Mouse (Mus musculus) thymus, adult 2 months (tissue): ENCODE results near the gene Tbl2.

Experiments
- CTCF ChIP-seq: fragments of 200-500 bp; IDR thresholded peaks from 2 replicates; pipeline ENCODE4 v1.5.1; 2012; ENCODE audit warnings: mild to moderate bottlenecking, control low read depth, low read length, moderate library complexity, borderline replicate concordance; ENCODE audit not compliant: control insufficient read depth, poor library complexity, insufficient read depth; ENCODE audit errors: extremely low read depth
- POLR2A ChIP-seq: fragments of 200-500 bp; IDR thresholded peaks from 2 replicates; pipeline ENCODE4 v1.6.1; 2012; ENCODE audit warnings: mild to moderate bottlenecking, low read length, control low read depth, moderate library complexity; ENCODE audit not compliant: control insufficient read depth, poor library complexity, insufficient read depth; ENCODE audit errors: extremely low read depth

DNA sequence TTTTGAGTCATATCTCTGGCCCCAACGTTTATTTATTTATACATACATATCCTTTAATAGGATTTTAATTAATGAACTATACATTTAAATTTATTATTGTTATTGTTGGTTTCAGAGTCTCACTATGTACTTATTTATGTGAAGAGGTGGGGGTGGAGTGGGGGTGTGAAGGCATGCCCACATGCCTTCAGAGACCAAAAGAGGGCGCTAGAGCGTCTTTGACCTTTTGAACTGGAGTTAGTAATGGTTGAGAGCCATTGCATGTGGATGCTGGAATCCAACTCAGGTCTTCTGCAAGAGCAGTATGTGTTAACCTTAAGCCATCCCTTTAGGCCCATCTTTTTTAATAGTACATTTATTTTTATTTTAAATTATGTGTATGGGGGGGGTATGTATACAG is 36.1 kb downstream of the Tbl2 start:
- no peak for TF ChIP-seq POLR2A
- no peak for TF ChIP-seq CTCF
